Mouse (Mus musculus) forebrain, embryonic 14.5 days (tissue): ENCODE data around the gene Nxnl1. TPM values are rescaled to one million over a fixed set of nuclear protein-coding genes. Genes with fewer than 3 reads are reported as not detected.

Source experiments
- ATAC-seq: fragments of 200-750 bp; cut with Nextera tagmentation; 2 replicates; pipeline ENCODE4 v1.8.0; 2017; ENCODE audit warnings: mild to moderate bottlenecking, moderate library complexity
- DNase-seq: peaks from one replicate; pipeline ENCODE4 v3.0.0-alpha.2; 2015; ENCODE audit warnings: low spot score
- H3K27ac ChIP-seq: fragments of 300-500 bp; sonication (generic); 2 replicates; pipeline ENCODE4 v1.5.1; 2014; ENCODE audit warnings: low read depth, mild to moderate bottlenecking, control low read depth, low read length, moderate library complexity
- H3K27me3 ChIP-seq: fragments of 300-500 bp; sonication (generic); replicated peaks from 2 replicates; pipeline ENCODE4 v1.6.1; 2014; ENCODE audit warnings: low read length, control low read depth, mixed read lengths; ENCODE audit not compliant: control insufficient read depth, insufficient read depth
- H3K36me3 ChIP-seq: fragments of 300-500 bp; sonication (generic); 2 replicates; pipeline ENCODE4 v1.6.1; 2014; ENCODE audit warnings: low read length, control low read depth; ENCODE audit not compliant: control insufficient read depth, insufficient read depth
- H3K4me1 ChIP-seq: fragments of 300-500 bp; sonication (generic); 2 replicates; pipeline ENCODE4 v1.6.1; 2014; ENCODE audit warnings: antibody characterized with exemption, low read length, control low read depth; ENCODE audit not compliant: control insufficient read depth, insufficient read depth
- H3K4me2 ChIP-seq: fragments of 300-500 bp; sonication (generic); 2 replicates; pipeline ENCODE4 v1.6.1; 2014; ENCODE audit warnings: mild to moderate bottlenecking, control low read depth, low read length
- H3K4me3 ChIP-seq: fragments of 300-500 bp; sonication (generic); 2 replicates; pipeline ENCODE4 v1.5.1; 2014; ENCODE audit warnings: low read depth, low read length, control low read depth
- H3K9ac ChIP-seq: fragments of 300-500 bp; sonication (generic); 2 replicates; pipeline ENCODE4 v1.6.1; 2014; ENCODE audit warnings: mild to moderate bottlenecking, low read length, control low read depth, moderate library complexity
- H3K9me3 ChIP-seq: fragments of 300-500 bp; sonication (generic); replicated peaks from 2 replicates; pipeline ENCODE4 v1.6.1; 2016; ENCODE audit warnings: low read length, control low read depth, mixed read lengths; ENCODE audit not compliant: control insufficient read depth
- WGBS: fragments of 180-500 bp; shearing (Covaris S2); extraction: QIAGEN DNeasy Blood & Tissue Kit; methylation state at CpG from one replicate; pipeline ENCODE4 v1.1.7; 2014; 5-methylcytosine and 5-hydroxymethylcytosine counted together
- polyA plus RNA-seq: library from polyadenylated mRNA; unstranded; fragments of >200 nt; fragmentation: Nextera tagmentation; extraction: Ambion mirVana; gene quantifications from 2 replicates; pipeline ENCODE4 v1.2.1, GENCODE M21; 2014

Gene Nxnl1
- polyA plus RNA-seq, 1 experiment from 2014 or later, result not detected

- Histone ChIP-seq H3K4me1 (peaks cover 14% of the 10 kb centered on the region), H3K36me3 (peaks cover 18% of the 10 kb centered on the region; the same call in 1 of the 2 replicates), H3K4me2 (peak within 1 kb of the TSS; percentile 96), H3K4me3 (peak within 1 kb of the TSS; percentile 62), H3K9me3 (no peaks in the 10 kb centered on the region), H3K9ac (peak within 1 kb of the TSS; percentile 93), H3K27me3 (no peaks in the 10 kb centered on the region), H3K27ac (peak within 1 kb of the TSS; percentile 95)
- WGBS, result under 1% methylated on average over 71 of the region's 71 CpGs
- ATAC-seq, result peak; percentile 84
- peak; percentile 95 for DNase-seq
These were observed 25.3 kb upstream of the Nxnl1 start, which contains the start of gene Pgls for GRCm38 (mm10) chr8:71591471-71592373. Gene Pgls, plus strand, starts transcription at chr8:71592176.

DNA sequence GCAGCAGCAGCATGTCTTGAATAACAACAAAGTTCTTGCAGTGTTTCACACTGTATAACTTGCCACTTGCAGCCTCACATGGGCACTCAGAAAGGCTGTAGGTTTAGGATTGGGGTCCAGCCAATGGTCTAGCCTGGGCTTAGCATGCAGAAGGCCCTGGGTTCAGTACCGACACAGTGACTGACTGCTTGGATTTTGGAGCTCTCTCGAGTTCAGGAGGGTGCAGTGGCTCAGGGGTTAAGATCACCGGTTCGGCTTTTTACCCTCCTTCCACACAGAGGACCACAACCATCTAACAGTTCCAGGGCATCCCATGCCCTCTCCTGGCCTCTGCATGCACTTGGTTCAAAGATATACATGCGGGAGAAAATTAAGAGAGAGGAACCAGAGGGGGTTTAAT, 24.6 kb upstream of the Nxnl1 start:
- no peak for ATAC-seq
- peaks cover 22% of the 10 kb centered on the region for H3K36me3 ChIP-seq
- H3K27ac ChIP-seq, result peak overlapping the region; percentile 95; the same call in 1 of the 2 replicates
- WGBS, result 35% methylated on average over 5 of the region's 5 CpGs
- no peak for DNase-seq
- H3K4me2 ChIP-seq, result peak overlapping the region; percentile 96
- peak overlapping the region; percentile 93 for H3K9ac ChIP-seq
- H3K27me3 ChIP-seq, result no peaks in the 10 kb centered on the region
- H3K4me1 ChIP-seq, result peaks cover 14% of the 10 kb centered on the region
- H3K9me3 ChIP-seq, result no peaks in the 10 kb centered on the region
- H3K4me3 ChIP-seq, result peak overlapping the region; percentile 62

- Histone ChIP-seq H3K4me3 (no peak overlapping the region), H3K36me3 (peaks cover 35% of the 10 kb centered on the region), H3K27ac (no peak overlapping the region), H3K4me1 (peaks cover 14% of the 10 kb centered on the region), H3K9me3 (no peaks in the 10 kb centered on the region), H3K4me2 (no peak overlapping the region), H3K27me3 (no peaks in the 10 kb centered on the region), H3K9ac (no peak overlapping the region)
- DNase-seq (no peak), ATAC-seq (no peak)
- 62% methylated on average over 3 of the region's 3 CpGs for WGBS
These were observed 22.4 kb upstream of the Nxnl1 start for GRCm38 (mm10) chr8:71588762-71589161.

- ATAC-seq, result 0 out of 2 replicates have a peak, but pooled peaks have one; percentile 32
- peaks cover 45% of the 10 kb centered on the region for H3K36me3 ChIP-seq
These were observed 20.5 kb upstream of the Nxnl1 start for GRCm38 (mm10) chr8:71586891-71587290.

DNA sequence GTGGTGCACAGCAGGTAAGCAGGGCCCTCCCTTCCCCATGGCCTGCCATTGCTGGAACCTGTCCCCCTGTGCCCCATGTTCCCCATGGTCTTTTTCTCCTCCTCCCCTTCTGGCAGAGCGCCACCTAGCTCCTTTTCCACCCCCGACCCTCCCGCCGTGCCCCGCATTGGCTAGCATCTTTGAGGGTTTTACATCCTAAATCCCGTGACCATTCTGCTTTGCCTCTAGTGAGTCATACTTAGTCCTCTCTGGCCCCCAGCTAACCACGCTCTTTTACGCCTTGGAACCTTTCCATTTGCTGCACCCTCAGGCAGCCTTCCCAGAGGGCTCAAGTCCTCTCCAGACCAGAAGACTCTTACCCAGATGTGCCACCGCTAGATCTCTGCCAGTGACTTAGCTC, 13.8 kb upstream of the Nxnl1 start:
- H3K36me3 ChIP-seq, result peaks cover 52% of the 10 kb centered on the region
- no peaks in the 10 kb centered on the region for H3K4me1 ChIP-seq
- no peaks in the 10 kb centered on the region for H3K9me3 ChIP-seq
- H3K4me3 ChIP-seq, result no peak overlapping the region
- no peaks in the 10 kb centered on the region for H3K27me3 ChIP-seq
- 23% methylated on average over 9 of the region's 9 CpGs for WGBS
- DNase-seq (peak; percentile 38), ATAC-seq (peak; percentile 26; the same call in 1 of the 2 replicates)
- H3K27ac ChIP-seq, result no peak overlapping the region
- no peak overlapping the region for H3K4me2 ChIP-seq
- no peak overlapping the region for H3K9ac ChIP-seq

More at GRCm38 (mm10) chr8:71586891-71587290, 20.5 kb upstream of the Nxnl1 start:
- peak; percentile 61 for DNase-seq
- H3K27me3 ChIP-seq, result no peaks in the 10 kb centered on the region
- peaks cover 5% of the 10 kb centered on the region for H3K4me1 ChIP-seq
- no peak overlapping the region for H3K4me3 ChIP-seq
- 70% methylated on average over 2 of the region's 2 CpGs for WGBS
- no peak overlapping the region for H3K9ac ChIP-seq
- no peak overlapping the region for H3K4me2 ChIP-seq
- no peak overlapping the region for H3K27ac ChIP-seq
- H3K9me3 ChIP-seq, result no peaks in the 10 kb centered on the region

- Histone ChIP-seq H3K36me3 (peaks cover 45% of the 10 kb centered on the region), H3K9me3 (no peaks in the 10 kb centered on the region), H3K4me2 (no peak overlapping the region), H3K4me3 (no peak overlapping the region), H3K27ac (no peak overlapping the region), H3K27me3 (no peaks in the 10 kb centered on the region), H3K4me1 (no peaks in the 10 kb centered on the region), H3K9ac (no peak overlapping the region)
- DNase-seq (no peak), ATAC-seq (no peak)
- 72% methylated on average over 14 of the region's 14 CpGs for whole genome bisulfite sequencing
These were observed 13.1 kb upstream of the Nxnl1 start for GRCm38 (mm10) chr8:71579476-71579875.

- H3K36me3 ChIP-seq, result peaks cover 40% of the 10 kb centered on the region
- no peaks in the 10 kb centered on the region for H3K27me3 ChIP-seq
- ATAC-seq, result no peak
- no peak for DNase-seq
- H3K9me3 ChIP-seq, result no peaks in the 10 kb centered on the region
- no peak overlapping the region for H3K4me2 ChIP-seq
- no peaks in the 10 kb centered on the region for H3K4me1 ChIP-seq
- 70% methylated on average over 1 of the region's 1 CpGs for WGBS
- no peak overlapping the region for H3K27ac ChIP-seq
- no peak overlapping the region for H3K9ac ChIP-seq
- H3K4me3 ChIP-seq, result no peak overlapping the region
These were observed 12.6 kb upstream of the Nxnl1 start for GRCm38 (mm10) chr8:71579009-71579408.

DNA sequence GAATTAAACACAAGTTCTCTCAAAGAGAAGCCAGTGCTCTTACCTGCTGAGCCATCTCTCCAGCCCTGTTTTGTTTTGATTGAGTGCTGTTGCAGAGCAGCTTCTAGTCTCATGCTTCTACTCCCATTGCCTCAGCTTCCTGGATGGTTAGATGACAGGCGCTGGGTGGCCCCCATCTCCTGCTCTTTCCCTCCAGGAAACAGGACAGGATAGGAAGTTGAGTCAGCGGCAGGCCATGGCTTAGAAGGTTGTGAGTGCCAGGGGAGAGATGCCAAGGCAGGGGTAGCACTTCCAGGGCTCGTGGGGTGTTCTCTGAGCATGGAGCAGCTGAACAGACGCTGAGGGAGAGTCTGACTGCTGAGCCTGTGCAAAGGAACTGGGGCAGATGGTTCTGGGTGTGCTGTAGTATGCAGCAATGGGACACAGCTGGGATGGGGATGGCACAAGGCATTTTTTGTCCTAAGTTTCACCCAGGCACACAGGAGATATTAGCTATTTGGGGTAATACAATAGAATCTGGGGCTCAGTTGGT, 11.5 kb upstream of the Nxnl1 start:
- Histone ChIP-seq H3K27me3 (no peaks in the 10 kb centered on the region), H3K27ac (no peak overlapping the region), H3K4me2 (no peak overlapping the region), H3K9me3 (no peaks in the 10 kb centered on the region), H3K4me3 (no peak overlapping the region), H3K36me3 (peaks cover 30% of the 10 kb centered on the region), H3K4me1 (peaks cover 4% of the 10 kb centered on the region; the same call in 1 of the 2 replicates), H3K9ac (no peak overlapping the region)
- 67% methylated on average over 4 of the region's 4 CpGs for WGBS
- ATAC-seq, result no peak
- DNase-seq, result no peak

DNA sequence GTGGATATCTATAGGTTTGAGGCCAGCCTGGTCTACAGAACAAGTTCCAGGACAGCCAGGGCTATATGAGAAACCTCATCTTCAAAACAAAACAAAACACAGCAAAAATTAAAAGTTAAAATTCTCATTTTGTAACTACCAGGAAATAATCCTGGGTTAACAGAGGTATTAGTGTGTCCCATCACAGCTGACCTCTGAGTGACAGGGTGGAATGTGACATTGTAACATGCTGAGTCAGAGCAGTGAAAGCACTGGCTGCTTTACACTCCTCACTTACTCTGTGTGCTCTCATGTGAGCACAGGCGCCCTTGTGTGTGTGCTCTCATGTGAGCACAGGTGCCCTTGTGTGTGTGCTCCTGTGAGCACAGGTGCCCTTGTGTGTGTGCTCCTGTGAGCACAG, 8.6 kb upstream of the Nxnl1 start:
- Histone ChIP-seq H3K9ac (no peak overlapping the region), H3K4me2 (no peak overlapping the region), H3K4me3 (no peak overlapping the region), H3K9me3 (no peaks in the 10 kb centered on the region), H3K27me3 (no peaks in the 10 kb centered on the region), H3K36me3 (peaks cover 7% of the 10 kb centered on the region; the same call in 1 of the 2 replicates), H3K4me1 (peaks cover 20% of the 10 kb centered on the region), H3K27ac (no peak overlapping the region)
- DNase-seq (no peak), ATAC-seq (no peak)
- 85% methylated on average over 1 of the region's 1 CpGs for WGBS
